Mouse (Mus musculus) layer of hippocampus, postnatal 25 days (tissue): ENCODE measurements at regions not wholly inside any gene's neighbourhood (a gene's known extent, or its start where the extent isn't known, plus 50 kb on each side); places are given as distances from the start of the nearest gene placed in this dataset.

Source experiments
- DNase-seq, 2 experiments: peaks; one replicate each; pipeline ENCODE4 v3.0.0; 2022; ENCODE audit warnings: mixed read lengths in 2 of 2, low spot score in 1 of 2; ENCODE audit errors: extremely low spot score in 1 of 2

GRCm38 (mm10) chr16:91156506-91156905, 61.6 kb upstream of the 4932438H23Rik start:
- no peak for DNase-seq

- peak in 1 of 2 experiments; percentile 61 for DNase-seq
Measured at GRCm38 (mm10) chr16:91160679-91161078, 64.6 kb upstream of the Olig2 start.

GRCm38 (mm10) chr16:91161616-91162015, 63.6 kb upstream of the Olig2 start:
- no peak for DNase-seq

GRCm38 (mm10) chr16:91162381-91162780, 62.9 kb upstream of the Olig2 start:
- DNase-seq, result no peak

GRCm38 (mm10) chr16:91165906-91166305, 59.4 kb upstream of the Olig2 start:
- no peak for DNase-seq

- DNase-seq, result peak in 1 of 2 experiments; percentile 44
Measured at GRCm38 (mm10) chr16:91166866-91167265, 58.4 kb upstream of the Olig2 start.

- no peak for DNase-seq
Measured at GRCm38 (mm10) chr16:91168398-91168797, 56.9 kb upstream of the Olig2 start.

GRCm38 (mm10) chr16:91169829-91170228, 55.4 kb upstream of the Olig2 start:
- DNase-seq, result no peak

- no peak for DNase-seq
Measured at GRCm38 (mm10) chr16:91171911-91172440, 53.3 kb upstream of the Olig2 start.

- DNase-seq, result no peak
Measured at GRCm38 (mm10) chr16:91172510-91172909, 52.7 kb upstream of the Olig2 start.

GRCm38 (mm10) chr16:91173241-91173640, 52.0 kb upstream of the Olig2 start:
- no peak for DNase-seq

GRCm38 (mm10) chr16:91173870-91174278, 51.4 kb upstream of the Olig2 start:
- DNase-seq, result no peak

- no peak for DNase-seq
Measured at GRCm38 (mm10) chr16:91174401-91174800, 50.9 kb upstream of the Olig2 start.
